Mouse (Mus musculus) ES-E14 (cell line): ENCODE measurements at regions not wholly inside any gene's neighbourhood (a gene's known extent, or its start where the extent isn't known, plus 50 kb on each side); places are given as distances from the start of the nearest gene placed in this dataset.

Source experiments
- DNase-seq: peaks from one replicate; pipeline ENCODE4 v3.0.0-alpha.2; 2013; ENCODE audit warnings: low read depth, low spot score
- H3K27ac ChIP-seq: 2 replicates; pipeline ENCODE4 v1.5.1; 2012; ENCODE audit warnings: low read depth, mild to moderate bottlenecking, low read length, moderate library complexity, mixed read lengths; ENCODE audit not compliant: poor library complexity, insufficient read depth, severe bottlenecking
- H3K36me3 ChIP-seq: 2 replicates; pipeline ENCODE4 v1.6.1; 2012; ENCODE audit warnings: mild to moderate bottlenecking, low read length, moderate library complexity, mixed read lengths; ENCODE audit not compliant: control insufficient read depth, poor library complexity, insufficient read depth, severe bottlenecking
- H3K4me1 ChIP-seq, 2 experiments: fragments of 150-350 bp in 1 of 2; sonication (generic) in 1 of 2; 2 replicates each; pipeline ENCODE4 v1.6.1; 2012; ENCODE audit warnings: low read length in 2 of 2, mild to moderate bottlenecking in 1 of 2, mixed read lengths in 1 of 2; ENCODE audit not compliant: control insufficient read depth in 2 of 2, insufficient read depth in 2 of 2, poor library complexity in 1 of 2
- H3K4me3 ChIP-seq, 2 experiments: fragments of 150-350 bp in 1 of 2; sonication (generic) in 1 of 2; 2 replicates each; pipeline ENCODE4 v1.5.1; 2012; ENCODE audit warnings: low read length in 2 of 2, low read depth in 1 of 2, mild to moderate bottlenecking in 1 of 2, mixed read lengths in 1 of 2; ENCODE audit not compliant: insufficient read depth in 1 of 2, poor library complexity in 1 of 2, severe bottlenecking in 1 of 2
- H3K9ac ChIP-seq: 2 replicates; pipeline ENCODE4 v1.6.1; 2012; ENCODE audit warnings: low read depth, mild to moderate bottlenecking, low read length, mixed read lengths; ENCODE audit not compliant: poor library complexity, insufficient read depth, severe bottlenecking
- H3K9me3 ChIP-seq: fragments of 150-350 bp; sonication (generic); 2 replicates; pipeline ENCODE4 v1.6.1; 2012; ENCODE audit warnings: low read depth, mild to moderate bottlenecking, low read length; ENCODE audit not compliant: control insufficient read depth, insufficient read depth
- CHD2 ChIP-seq: IDR thresholded peaks from 2 replicates; pipeline ENCODE4 v1.6.1; 2014; ENCODE audit warnings: mild to moderate bottlenecking, low read depth, low read length, inconsistent platforms
- HCFC1 ChIP-seq: IDR thresholded peaks from 2 replicates; pipeline ENCODE4 v1.6.1; 2012; ENCODE audit warnings: low read length, inconsistent platforms, borderline replicate concordance; ENCODE audit not compliant: insufficient read depth
- MAFK ChIP-seq: IDR thresholded peaks from 2 replicates; pipeline ENCODE4 v1.6.1; 2014; ENCODE audit warnings: mild to moderate bottlenecking, low read depth, low read length, inconsistent platforms; ENCODE audit not compliant: insufficient read depth
- ZC3H11A ChIP-seq: IDR thresholded peaks from 2 replicates; pipeline ENCODE4 v1.6.1; 2012; ENCODE audit warnings: low read depth, mild to moderate bottlenecking, inconsistent platforms, low read length, borderline replicate concordance
- ZNF384 ChIP-seq: IDR thresholded peaks from 2 replicates; pipeline ENCODE4 v1.6.1; 2012; ENCODE audit warnings: low read depth, low read length, inconsistent platforms
- in situ Hi-C, 2 experiments: fragments of 600-800 bp; cut with MboI; formaldehyde crosslinking; loops; one replicate each; pipeline ENCODE4 v1.15.1; 2025; ENCODE audit warnings: low sequenced_read_pairs in 2 of 2, inconsistent platforms in 1 of 2; ENCODE audit not compliant: unreplicated experiment in 2 of 2

- Histone ChIP-seq H3K9ac (no peak overlapping the region), H3K9me3 (no peaks in the 10 kb centered on the region), H3K36me3 (no peaks in the 10 kb centered on the region), H3K27ac (no peak overlapping the region), H3K4me1 (0 out of 4 replicates have a peak, but pooled peaks cover 0 to 2% of the 10 kb centered on the region in 2 experiments), H3K4me3 (no peak overlapping the region)
- TF ChIP-seq HCFC1 (no peak), ZNF384 (no peak), MAFK (no peak), ZC3H11A (no peak), CHD2 (no peak)
- no peak for DNase-seq
- in situ Hi-C loops: no loop called here
Observed at GRCm38 (mm10) chr16:30724591-30724990, 125.1 kb downstream of the Fam43a start.

- in situ Hi-C loops: no loop called here
- peaks cover 6 to 24% of the 10 kb centered on the region in 2 experiments for H3K4me1 ChIP-seq
- H3K4me3 ChIP-seq: no peak overlapping the region
- no peaks in the 10 kb centered on the region for H3K9me3 ChIP-seq
- no peak overlapping the region for H3K9ac ChIP-seq
- H3K27ac ChIP-seq: no peak overlapping the region
- TF ChIP-seq HCFC1 (no peak), ZC3H11A (no peak), ZNF384 (no peak)
- DNase-seq: no peak
- H3K36me3 ChIP-seq: no peaks in the 10 kb centered on the region
Observed at GRCm38 (mm10) chr16:30732770-30733415, 133.4 kb downstream of the Fam43a start.

- Histone ChIP-seq H3K36me3 (no peaks in the 10 kb centered on the region), H3K27ac (no peak overlapping the region), H3K9me3 (no peaks in the 10 kb centered on the region), H3K4me1 (peaks cover 6 to 24% of the 10 kb centered on the region in 2 experiments), H3K4me3 (no peak overlapping the region), H3K9ac (no peak overlapping the region)
- DNase-seq: no peak
- in situ Hi-C loops: no loop called here
- TF ChIP-seq HCFC1 (no peak), ZC3H11A (no peak), MAFK (no peak), CHD2 (no peak), ZNF384 (no peak)
Observed at GRCm38 (mm10) chr16:30733478-30733877, 134.0 kb downstream of the Fam43a start.

- H3K27ac ChIP-seq: no peak overlapping the region
- TF ChIP-seq ZNF384 (no peak), MAFK (no peak), CHD2 (no peak), HCFC1 (no peak), ZC3H11A (no peak)
- peaks cover 8 to 24% of the 10 kb centered on the region in 2 experiments for H3K4me1 ChIP-seq
- no peak overlapping the region for H3K9ac ChIP-seq
- no peaks in the 10 kb centered on the region for H3K9me3 ChIP-seq
- in situ Hi-C loops: no loop called here
- no peaks in the 10 kb centered on the region for H3K36me3 ChIP-seq
- no peak overlapping the region for H3K4me3 ChIP-seq
- no peak for DNase-seq
Observed at GRCm38 (mm10) chr16:30735360-30735759, 135.8 kb downstream of the Fam43a start.

GRCm38 (mm10) chr16:30735969-30736368 is 136.4 kb downstream of the Fam43a start:
- TF ChIP-seq MAFK (no peak), ZNF384 (no peak), CHD2 (no peak), ZC3H11A (no peak), HCFC1 (no peak)
- no peak for DNase-seq
- H3K9ac ChIP-seq: no peak overlapping the region

More at GRCm38 (mm10) chr16:30735969-30736368, 136.4 kb downstream of the Fam43a start:
- in situ Hi-C loops: no loop called here
- H3K36me3 ChIP-seq: no peaks in the 10 kb centered on the region
- no peak overlapping the region for H3K27ac ChIP-seq
- H3K9me3 ChIP-seq: no peaks in the 10 kb centered on the region
- no peak overlapping the region for H3K4me3 ChIP-seq
- H3K4me1 ChIP-seq: peaks cover 12 to 27% of the 10 kb centered on the region in 2 experiments
